Comparison of ENCODE assay signal across 9 mouse cellular contexts in genomic region chr8:79562669-79563068, GRCm38 (mm10).
DNase-seq lines count a peak whose midpoint lies in the region; ATAC-seq lines count a peak whose summit lies in the region.
"Had no signal": no experiment of that assay in that cellular context is flagged by ENCODE, and none has a peak within 500 bp of the region (broad histone marks: within the 10 kb centered on the region; RNA-seq: fewer than 3 reads in every experiment).

No protein-coding gene starts in this region.

- no peak overlapping the region for H3K27ac ChIP-seq in forebrain, embryonic 11.5 days (ENCODE audit: low read depth, low read length)
- no peak overlapping the region for H3K27ac ChIP-seq in forebrain, embryonic 15.5 days (replicated peaks)
- H3K27ac ChIP-seq in heart, embryonic 13.5 days (replicated peaks) = peak overlapping the region; percentile 97

- H3K4me3 ChIP-seq in forebrain, embryonic 11.5 days (ENCODE audit: low read depth, low read length) = no peak overlapping the region
- no peak overlapping the region for H3K4me3 ChIP-seq in forebrain, embryonic 15.5 days
- no peak overlapping the region for H3K4me3 ChIP-seq in heart, embryonic 13.5 days

- no peaks in the 10 kb centered on the region for H3K36me3 ChIP-seq in forebrain, embryonic 11.5 days (ENCODE audit: control insufficient read depth, insufficient read depth, low read length)
- no peaks in the 10 kb centered on the region for H3K36me3 ChIP-seq in forebrain, embryonic 15.5 days
- H3K36me3 ChIP-seq in heart, embryonic 13.5 days = no peaks in the 10 kb centered on the region
- H3K36me3 ChIP-seq: G1E had no signal

- no peak overlapping the region for H3K4me2 ChIP-seq in forebrain, embryonic 11.5 days (ENCODE audit: low read depth, low read length, severe bottlenecking)
- no peak overlapping the region for H3K4me2 ChIP-seq in forebrain, embryonic 15.5 days (replicated peaks)
- H3K4me2 ChIP-seq in heart, embryonic 13.5 days = no peak overlapping the region

- H3K9ac ChIP-seq in forebrain, embryonic 11.5 days (ENCODE audit: low read length) = no peak overlapping the region
- H3K9ac ChIP-seq in forebrain, embryonic 15.5 days (replicated peaks) = no peak overlapping the region
- no peak overlapping the region for H3K9ac ChIP-seq in heart, embryonic 13.5 days

- 81% methylated on average over 8 of the region's 8 CpGs for WGBS in forebrain, embryonic 11.5 days
- 80% methylated on average over 8 of the region's 8 CpGs for WGBS in forebrain, embryonic 15.5 days
- WGBS in heart, embryonic 13.5 days = 62% methylated on average over 8 of the region's 8 CpGs

- H3K9me3 ChIP-seq in forebrain, embryonic 11.5 days (ENCODE audit: control insufficient read depth, low read length) = no peaks in the 10 kb centered on the region
- no peaks in the 10 kb centered on the region for H3K9me3 ChIP-seq in forebrain, embryonic 15.5 days
- no peaks in the 10 kb centered on the region for H3K9me3 ChIP-seq in heart, embryonic 13.5 days
- H3K9me3 ChIP-seq: G1E had no signal

- no peaks in the 10 kb centered on the region for H3K27me3 ChIP-seq in forebrain, embryonic 11.5 days (ENCODE audit: control insufficient read depth, insufficient read depth, low read length)
- H3K27me3 ChIP-seq in forebrain, embryonic 15.5 days = no peaks in the 10 kb centered on the region
- H3K27me3 ChIP-seq in heart, embryonic 13.5 days (replicated peaks) = no peaks in the 10 kb centered on the region

- DNase-seq in forebrain, embryonic 11.5 days (ENCODE audit: low spot score) = peak; percentile 56
- peak; percentile 11 for DNase-seq in right cerebral cortex, postnatal 14 days
- DNase-seq in right cerebral cortex, postnatal 10 days (ENCODE audit: low spot score in 2 of 2) = no peak
- DNase-seq in urinary bladder, postnatal 25 days (ENCODE audit: low spot score) = no peak
- DNase-seq in thymus, postnatal 0 days (ENCODE audit: low spot score) = no peak
- no peak for DNase-seq in right cerebral cortex, adult 2 months (ENCODE audit: low spot score in 2 of 2)

- no peak for ATAC-seq in forebrain, embryonic 11.5 days (replicated peaks; ENCODE audit: low FRiP score)
- ATAC-seq in forebrain, embryonic 15.5 days (replicated peaks) = no peak
- ATAC-seq in heart, embryonic 13.5 days (ENCODE audit: extremely low read depth, insufficient number of reproducible peaks, low FRiP score, low TSS enrichment) = no peak

- no peaks in the 10 kb centered on the region for H3K4me1 ChIP-seq in forebrain, embryonic 11.5 days (replicated peaks; ENCODE audit: control insufficient read depth, insufficient read depth, low read length)
- H3K4me1 ChIP-seq in forebrain, embryonic 15.5 days = peaks cover 6% of the 10 kb centered on the region; the same call in 1 of the 2 replicates
- peaks cover 25% of the 10 kb centered on the region for H3K4me1 ChIP-seq in heart, embryonic 13.5 days

Comparison
In these comparisons a context has a peak if more than half of its experiments do, and no peak if none do; other contexts are left out.
1. DNase-seq: peak in forebrain, embryonic 11.5 days (single experiment) and right cerebral cortex, postnatal 14 days (single experiment); none in right cerebral cortex, postnatal 10 days (0 of 2), urinary bladder, postnatal 25 days (single experiment), thymus, postnatal 0 days (single experiment) and right cerebral cortex, adult 2 months (0 of 2).